Mouse (Mus musculus): ENCODE measurements at regions not wholly inside any gene's neighbourhood (a gene's known extent, or its start where the extent isn't known, plus 50 kb on each side); places are given as distances from the start of the nearest gene placed in this dataset.

DNA sequence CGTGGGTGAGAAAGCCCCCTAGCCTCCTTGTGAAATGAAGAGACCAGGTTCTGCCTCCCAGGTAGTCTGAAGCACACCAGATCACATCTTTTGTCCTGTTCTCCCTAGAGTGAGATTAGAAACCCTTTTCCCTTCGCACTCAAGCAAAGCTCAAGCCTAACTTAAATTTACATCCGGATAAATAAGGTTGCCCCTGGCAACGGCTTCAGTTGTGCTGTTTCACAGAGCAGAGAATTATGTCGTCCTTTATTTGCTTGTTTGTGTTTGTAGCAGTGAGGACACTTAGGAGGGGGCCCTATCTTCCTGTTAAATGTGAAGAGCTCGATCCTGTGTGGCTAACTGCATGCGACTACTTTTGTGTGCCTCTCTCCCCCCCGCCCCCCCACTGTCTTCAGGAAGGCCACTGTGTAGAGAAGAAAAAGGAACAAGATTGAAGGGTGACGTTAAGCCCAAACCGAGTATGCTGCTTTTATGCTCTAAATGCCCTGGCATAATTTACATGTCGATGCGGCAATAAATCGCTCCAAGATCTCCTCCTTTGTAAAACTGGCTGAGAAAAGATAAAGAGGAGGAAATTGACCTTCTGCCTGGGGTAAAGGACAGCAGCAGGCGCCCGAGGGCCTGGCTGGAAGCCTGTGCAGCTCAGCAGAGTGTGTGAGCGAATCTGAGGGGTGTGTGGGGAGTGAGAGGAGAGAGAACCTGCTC is 439.9 kb downstream of the Prdm2 start:
- peak; percentile 11 for DNase-seq

DNA sequence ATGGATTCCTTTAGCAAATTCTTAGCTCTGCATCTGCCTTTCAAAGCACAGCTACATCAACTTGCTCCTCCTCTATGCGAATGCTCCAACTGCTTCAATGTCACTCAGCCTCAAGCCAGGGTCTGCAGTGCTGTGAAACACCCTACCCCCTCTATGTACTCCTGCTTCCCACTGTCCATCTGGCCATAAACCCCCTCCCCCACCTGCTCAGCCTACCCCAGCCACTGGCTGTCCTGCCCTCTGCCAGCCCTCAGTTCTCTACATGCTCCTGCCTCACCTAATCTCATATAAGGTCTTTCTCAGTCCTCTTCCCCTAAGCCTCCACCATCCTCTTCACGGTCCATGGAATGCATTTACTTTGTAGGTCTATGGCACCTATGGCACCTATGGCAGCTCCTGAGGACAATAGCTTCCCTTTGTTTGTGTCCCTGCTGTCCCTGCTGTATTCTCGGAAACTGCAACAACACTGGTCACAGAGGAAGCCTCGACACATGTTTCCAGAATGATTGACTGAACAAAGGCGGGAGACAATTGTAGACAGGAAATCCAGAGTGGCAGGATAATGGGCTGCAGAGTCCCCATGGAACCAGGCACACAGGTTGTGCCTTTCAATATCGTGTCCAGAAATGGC is 441.2 kb downstream of the Prdm2 start:
- DNase-seq: no peak

DNA sequence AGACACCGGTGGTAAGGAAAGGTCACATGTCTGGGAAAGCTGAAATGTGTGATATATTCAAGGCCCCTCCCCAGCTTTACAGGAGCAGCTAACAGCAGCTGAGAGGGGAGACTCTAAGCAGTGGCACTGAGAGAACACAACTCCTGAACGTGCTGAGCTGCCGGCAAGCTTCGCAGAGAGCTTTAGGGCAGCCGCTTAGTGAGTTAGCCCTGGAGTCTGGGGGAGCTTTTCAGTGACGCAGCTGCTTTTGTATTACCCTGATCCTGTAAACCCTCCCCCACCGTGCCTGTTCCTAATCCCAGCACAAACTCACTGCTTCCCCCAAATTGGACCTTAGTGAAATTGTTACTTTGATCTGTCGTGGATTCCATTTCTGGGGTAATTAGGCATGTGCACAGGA is 442.6 kb downstream of the Prdm2 start:
- no peak for DNase-seq

DNA sequence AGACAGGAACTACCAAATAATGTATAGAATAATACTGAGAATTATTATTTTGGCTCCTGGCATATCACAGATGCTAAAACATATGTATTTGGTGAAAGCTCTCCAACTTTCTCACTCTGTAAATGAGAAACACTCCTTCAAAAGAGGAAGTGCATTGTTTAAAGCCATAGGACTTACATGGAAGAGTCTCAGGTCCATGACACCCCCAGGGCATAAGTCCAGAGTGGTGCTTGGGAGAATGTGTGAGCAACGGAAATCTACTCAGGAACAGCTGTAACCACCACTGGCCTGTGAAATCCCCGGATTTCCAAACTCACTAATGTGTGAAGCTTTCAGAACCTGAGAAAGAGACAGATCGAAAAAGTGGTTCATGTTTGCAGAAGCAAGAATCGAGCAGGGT is 445.1 kb downstream of the Prdm2 start:
- DNase-seq: no peak

GRCm38 (mm10) chr4:142761577-142761976 is 451.2 kb downstream of the Prdm2 start:
- no peak for DNase-seq

DNA sequence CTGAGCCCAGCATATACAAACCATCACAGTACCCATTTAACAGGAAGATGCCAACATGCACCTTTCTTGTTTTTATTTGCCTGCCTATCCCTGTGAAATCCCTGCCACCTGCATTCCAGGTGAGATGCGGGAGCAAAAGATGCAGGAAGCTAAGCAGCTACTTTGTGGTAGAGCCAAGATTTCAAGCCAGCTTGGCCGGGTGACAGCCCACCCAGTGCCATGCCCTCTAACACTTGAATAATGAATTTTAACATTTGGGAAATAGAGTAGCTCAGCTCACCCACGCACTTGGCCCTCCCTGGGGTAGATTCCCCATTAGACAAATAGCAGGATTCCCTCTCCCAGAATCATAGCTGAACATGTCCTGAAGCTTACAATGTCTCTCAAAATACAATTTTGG is 454.7 kb downstream of the Prdm2 start:
- DNase-seq: no peak

GRCm38 (mm10) chr4:142756332-142756731 is 456.5 kb downstream of the Prdm2 start:
- DNase-seq: no peak

DNA sequence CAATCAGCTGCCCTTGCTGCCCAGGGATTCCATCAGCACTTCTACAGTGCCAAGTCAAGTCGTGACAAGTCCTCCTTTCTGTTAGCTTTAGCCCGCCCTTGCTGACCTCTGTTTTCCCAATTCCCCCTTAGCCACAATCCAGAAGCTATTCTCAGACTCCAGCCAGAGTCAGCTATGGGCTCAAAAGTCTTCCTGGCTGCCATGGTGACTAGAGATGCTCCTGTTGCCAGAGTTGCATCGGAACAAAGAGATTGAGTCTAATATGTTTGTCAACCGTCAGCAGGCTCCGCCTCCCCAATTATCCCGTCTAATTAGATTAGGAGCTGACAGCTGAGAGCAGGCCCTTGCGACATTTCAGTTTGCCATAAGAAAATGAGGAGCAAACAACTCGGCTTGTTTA is 462.9 kb downstream of the Prdm2 start:
- no peak for DNase-seq

GRCm38 (mm10) chr4:142723554-142723907 is 484.3 kb upstream of the Kazn start:
- no peak for DNase-seq

- DNase-seq: no peak
Observed at GRCm38 (mm10) chr4:142722845-142723553, 483.8 kb upstream of the Kazn start.

GRCm38 (mm10) chr4:142701606-142702005 is 462.4 kb upstream of the Kazn start:
- no peak for DNase-seq

DNA sequence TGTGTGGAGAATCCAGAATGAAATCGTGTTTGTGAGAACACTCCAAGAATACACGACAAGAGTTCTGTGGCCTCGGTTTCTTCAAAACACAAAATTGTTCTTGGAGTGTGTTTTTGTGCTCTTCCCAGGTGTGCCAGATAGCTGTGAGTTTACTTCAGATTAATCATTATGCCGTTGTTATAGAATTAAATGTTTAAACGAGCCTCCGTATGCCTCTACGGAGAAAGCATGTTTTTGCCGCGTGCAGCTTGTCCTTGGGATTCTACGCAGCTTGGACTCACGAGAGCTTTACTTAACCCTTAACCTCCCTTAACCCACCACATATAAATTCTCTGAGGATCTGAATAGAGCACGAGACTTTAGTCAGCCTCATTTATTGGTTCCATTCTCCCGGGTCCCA is 455.7 kb upstream of the Kazn start:
- no peak for DNase-seq

DNA sequence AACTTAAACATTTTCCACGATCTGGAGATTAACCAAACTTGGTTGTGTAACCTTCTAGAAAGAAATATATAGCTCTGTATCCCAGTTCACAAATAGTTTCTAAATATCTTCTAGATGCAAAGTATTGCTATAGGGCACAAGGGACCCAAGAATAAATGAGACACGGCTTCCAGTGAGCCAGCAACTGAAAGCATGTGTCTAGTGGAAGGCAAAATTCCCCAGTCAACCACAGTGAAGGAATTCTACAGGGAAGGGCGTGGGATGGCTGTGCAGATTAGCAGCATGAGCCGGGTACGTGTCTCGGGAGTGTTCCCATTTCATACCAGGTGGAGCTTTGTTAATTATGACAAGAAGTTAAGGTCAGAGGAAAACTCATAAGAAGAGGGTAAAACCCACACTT is 449.0 kb upstream of the Kazn start:
- no peak for DNase-seq

- DNase-seq: no peak
Observed at GRCm38 (mm10) chr4:142677426-142677825, 438.2 kb upstream of the Kazn start.

DNA sequence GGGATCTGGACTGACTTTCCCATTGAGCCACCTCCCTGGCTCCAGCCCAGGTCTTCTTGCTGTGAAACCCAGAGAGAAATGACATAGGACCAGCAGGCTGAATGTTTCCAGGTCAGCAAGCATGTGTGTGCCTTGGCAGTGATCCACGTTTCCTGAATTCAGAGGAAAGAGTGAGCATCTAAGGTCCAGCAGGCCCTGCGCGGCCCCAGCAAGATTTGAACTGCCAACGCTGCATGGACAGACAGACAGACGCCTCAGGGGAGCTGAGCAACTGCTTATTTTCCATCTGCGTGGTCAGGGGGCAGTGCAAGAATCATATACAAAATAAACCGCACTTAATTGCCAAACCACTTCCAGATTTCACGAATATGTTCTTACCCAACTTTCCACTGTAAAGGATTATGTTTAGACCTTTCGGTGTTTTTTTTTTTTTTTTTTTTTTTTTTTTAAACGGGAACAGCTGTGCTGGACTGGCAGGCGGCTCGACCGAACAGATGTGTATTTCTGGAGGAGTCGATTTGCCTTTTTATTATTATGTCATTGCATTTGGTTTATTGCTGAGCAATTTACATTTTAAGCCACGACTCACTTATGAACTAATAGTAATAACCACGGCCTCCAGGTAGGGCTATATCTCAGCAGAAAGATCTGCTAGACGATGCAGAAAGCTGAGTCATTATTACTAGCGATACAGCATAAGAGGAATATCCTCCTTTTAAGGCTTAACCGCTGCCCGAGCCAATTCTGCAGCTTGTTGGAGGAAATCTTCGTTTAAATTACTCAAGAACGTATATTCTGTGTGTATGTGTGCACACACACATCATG is 435.7 kb upstream of the Kazn start:
- no peak for DNase-seq

GRCm38 (mm10) chr4:142671872-142672458 is 432.8 kb upstream of the Kazn start:
- DNase-seq: no peak

- DNase-seq: no peak
Observed at GRCm38 (mm10) chr4:142664781-142665180, 425.6 kb upstream of the Kazn start.

DNA sequence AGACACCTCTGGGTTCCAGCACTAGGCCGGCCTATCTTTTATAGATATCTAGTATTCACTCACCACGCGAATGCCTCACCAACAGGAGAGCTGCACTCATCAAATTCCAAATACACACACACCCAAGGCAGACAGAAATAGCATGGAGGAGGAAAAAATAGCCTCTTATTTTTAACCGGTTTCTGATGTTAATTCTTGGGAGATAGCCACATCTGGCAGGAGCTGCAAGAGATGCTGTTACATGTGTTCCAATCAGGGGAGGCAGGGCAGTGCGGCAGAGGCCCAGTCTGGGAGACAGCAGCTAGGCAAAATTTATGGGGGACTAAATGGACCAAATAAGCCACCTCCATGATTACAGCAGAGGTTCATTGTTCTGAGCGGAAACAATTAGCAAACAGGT is 419.0 kb upstream of the Kazn start:
- DNase-seq: no peak

- DNase-seq: no peak
Observed at GRCm38 (mm10) chr4:142641069-142641468, 401.9 kb upstream of the Kazn start.

DNA sequence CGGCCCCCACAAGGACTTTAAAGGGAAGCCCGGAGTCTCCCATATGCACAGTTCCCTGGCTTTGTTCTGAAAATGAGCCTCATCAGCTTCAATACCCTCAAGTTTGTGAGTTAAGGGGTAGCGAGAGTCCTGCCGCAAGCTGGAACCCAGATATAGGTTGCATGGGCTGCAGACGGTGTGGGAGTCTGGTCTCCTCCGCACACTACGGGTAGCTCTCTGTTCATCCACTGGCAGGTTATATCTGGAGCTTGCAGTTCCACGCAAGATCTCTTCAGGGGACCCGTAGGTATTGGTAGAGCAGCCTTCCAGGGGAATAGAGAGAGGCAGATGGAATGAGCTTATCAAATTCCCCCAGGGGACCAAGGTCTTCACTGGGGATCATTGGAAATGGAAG is 400.1 kb upstream of the Kazn start:
- no peak for DNase-seq

DNA sequence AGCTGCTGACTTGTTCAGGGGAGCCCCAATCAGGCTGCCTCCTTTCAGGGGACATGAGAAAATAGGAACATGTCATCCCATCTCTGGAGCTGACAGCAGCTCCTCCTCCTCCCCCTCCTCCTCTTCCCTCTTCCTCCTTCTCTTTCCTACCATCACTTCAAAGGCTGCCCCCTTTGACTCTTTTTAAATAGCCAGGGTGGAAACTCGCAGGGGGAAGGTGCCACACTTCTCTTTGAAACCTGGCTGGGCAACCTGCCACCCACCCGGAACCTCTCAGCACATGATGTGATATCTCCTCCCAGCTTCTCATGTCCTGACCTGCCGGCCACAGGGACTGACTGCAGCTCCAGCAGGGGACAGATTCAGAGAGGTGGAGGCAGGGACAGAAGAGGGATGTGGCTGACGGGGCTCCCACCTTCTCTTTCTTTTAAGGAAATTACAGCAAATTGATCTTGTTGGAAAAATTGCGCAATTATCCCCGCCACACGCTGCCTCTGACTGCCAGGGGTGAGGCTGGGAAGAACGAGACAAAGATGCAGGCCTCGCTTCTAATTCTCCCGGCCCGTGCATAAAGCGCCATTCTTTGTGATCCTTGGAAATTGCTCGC is 399.6 kb upstream of the Kazn start:
- DNase-seq: no peak

- no peak for DNase-seq
Observed at GRCm38 (mm10) chr4:142638057-142638456, 398.9 kb upstream of the Kazn start.

- DNase-seq: no peak
Observed at GRCm38 (mm10) chr4:142634398-142634797, 395.2 kb upstream of the Kazn start.
